Mouse (Mus musculus): ENCODE measurements around the gene Timm22.

The Timm22 gene

DNA sequence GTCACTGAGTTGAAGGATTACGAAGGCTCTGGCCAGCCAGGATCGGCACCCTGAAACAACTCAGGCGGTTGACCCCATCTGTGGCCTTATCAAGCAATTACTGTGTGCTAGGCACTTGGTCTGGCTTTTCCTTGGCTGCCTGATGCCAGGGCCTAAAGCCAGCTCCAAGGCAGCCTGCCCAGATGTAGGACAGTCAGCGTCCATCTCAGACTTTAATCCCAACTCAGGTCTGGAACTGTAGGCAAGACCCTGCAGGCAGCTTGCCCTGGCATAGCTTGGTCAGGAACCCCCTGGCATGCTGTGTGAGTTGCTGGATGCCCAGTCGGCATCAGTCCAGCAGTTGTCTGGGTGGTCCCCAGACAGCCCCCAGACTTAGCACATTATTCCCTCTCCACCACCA, 29.3 kb downstream of the Timm22 start:
- no peak for DNase-seq (ENCODE audit: low spot score in 2 of 2)

DNA sequence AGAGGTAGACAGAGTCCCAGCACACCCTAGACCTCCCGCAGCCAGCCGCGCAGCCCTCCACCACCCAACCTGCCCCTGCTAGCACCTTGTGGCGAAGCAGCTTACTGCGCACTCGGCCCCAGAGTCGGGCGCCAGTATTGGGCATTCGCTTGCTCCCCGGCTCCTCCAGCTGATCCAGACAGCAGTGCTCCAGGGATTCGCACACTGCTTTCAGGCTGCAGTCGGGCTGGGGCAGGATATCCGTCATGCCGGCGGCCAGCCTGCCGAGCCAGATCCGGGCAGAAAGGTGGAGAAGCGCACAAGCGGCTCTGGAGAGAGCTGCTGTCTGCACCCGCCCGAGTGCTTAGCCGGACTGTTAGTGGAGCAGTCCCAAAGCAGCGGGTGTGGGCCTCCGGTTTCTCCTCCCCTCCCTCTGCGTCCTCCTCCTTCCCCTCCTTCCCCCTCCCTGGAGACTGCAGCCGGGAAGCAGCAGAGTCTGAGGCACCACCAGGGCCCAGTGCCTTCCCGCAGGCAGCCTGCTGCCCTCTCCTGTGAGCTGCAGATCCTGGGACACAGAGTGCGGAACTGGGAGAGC, 30.2 kb downstream of the Timm22 start:
- DNase-seq (ENCODE audit: low spot score in 2 of 2) = peak in 1 of 2 experiments; percentile 43

DNA sequence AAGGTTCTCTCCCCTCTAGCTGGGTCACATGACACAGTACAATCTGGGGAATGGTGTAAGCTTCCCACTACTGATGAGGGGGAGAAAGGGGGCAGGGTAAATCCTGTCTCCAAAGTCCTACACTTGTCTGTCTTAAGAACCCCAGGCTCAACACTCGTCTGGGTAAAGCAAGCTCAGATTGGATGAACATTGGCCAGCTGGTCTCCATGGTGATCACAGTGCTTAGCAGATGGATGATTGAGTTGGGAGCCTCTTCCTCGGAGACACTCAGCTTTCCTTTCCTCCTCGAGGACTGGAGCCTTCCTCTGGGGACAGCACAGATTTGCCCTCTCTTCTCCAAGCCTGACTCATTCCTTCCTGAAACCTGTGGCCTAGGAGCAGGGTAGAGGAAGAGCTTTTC, 32.9 kb downstream of the Timm22 start:
- peak in 1 of 2 experiments; percentile 59 for DNase-seq (ENCODE audit: low spot score in 2 of 2)

DNA sequence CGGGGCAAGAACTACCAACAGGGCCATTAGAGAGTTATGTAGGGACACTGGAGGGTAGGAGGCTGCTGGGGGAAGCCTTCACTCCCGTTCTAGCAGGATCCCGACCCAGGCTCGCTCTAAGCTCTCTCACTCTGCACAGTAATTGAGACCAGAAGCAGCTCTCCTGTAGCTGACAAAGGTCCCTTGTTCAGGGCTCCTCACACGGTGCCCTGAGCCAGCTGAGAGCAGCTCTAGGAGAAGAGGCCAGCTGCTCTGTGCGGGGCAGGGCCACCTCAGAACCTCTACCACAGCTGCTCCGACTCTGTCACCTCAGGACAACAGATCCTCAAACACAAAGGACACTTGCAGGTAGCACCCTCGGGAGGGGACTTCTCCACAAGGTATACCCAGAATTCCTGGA, 38.7 kb downstream of the Timm22 start:
- no peak for DNase-seq (ENCODE audit: low spot score in 2 of 2)

DNA sequence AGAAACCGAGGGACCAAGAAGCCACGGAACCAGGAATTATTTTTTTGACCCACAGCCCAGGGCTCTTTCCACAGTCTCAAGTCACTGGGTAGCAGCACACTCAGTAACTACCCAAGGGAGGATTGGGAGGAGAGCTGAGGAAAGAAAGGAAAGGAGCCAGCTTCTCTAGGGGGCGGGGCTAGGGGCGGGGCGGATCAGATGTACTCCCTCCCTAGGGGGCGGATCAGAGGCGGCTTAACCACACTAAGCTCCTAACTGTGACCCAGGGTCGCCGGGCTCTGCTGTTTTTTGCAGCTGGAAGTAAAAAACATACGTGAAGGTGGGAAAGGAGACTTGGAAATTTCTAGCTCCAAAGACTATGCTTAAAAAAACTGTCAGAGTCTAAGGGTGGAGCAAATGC, 39.5 kb downstream of the Timm22 start:
- no peak for DNase-seq (ENCODE audit: low spot score in 2 of 2)

DNA sequence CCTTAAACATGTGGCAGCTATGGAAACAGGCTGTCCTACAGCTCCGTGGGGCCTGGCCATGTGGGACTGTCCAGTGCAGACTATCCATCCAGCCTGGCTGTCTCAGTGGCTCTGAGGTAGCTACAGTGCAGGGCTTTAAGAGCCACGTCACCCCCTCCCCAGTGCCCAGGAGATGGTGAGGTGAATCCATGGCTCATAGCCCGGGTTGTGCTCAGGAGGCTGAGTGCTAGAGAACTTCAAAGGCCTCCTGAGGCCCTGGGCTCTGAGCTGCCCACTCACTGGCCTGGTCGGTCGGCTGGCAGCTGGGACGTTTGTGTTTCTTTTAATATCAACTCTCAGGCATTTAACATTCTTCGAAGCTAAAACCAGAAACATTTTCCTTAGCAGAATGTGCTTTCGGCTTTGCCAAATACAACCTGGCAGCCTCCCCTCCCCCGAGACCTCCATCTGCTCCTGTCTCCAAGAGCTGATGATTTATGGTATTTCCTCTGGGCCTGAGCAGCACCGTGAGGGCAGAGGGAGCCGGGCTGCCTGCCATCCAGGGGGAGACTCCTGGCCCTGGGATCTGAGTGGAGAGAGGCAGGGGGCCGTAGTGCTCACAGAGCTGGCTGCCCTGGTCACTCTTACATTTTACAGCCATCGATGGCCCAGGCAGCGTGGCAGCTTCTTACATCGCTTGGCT, 42.9 kb downstream of the Timm22 start:
- DNase-seq (ENCODE audit: low spot score in 2 of 2) = peak; percentile 58 to 69

DNA sequence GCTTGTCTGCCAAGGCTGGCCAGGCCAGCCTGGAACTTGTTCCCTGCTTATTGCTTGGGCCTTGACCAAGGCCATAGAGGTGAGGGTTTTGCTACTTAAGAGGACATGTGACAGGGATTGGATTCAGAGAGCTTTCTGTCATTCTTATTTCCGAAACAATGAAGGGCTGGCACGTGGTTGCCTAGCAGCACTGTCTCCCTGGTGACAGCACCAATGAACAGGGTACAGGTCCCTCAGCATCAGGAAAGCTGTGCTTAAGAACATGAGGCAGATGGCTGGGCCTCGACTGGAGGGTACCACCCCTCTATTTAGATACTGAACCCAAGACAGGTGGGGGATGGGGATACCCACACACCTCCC, 43.4 kb downstream of the Timm22 start:
- DNase-seq (ENCODE audit: low spot score in 2 of 2) = no peak

DNA sequence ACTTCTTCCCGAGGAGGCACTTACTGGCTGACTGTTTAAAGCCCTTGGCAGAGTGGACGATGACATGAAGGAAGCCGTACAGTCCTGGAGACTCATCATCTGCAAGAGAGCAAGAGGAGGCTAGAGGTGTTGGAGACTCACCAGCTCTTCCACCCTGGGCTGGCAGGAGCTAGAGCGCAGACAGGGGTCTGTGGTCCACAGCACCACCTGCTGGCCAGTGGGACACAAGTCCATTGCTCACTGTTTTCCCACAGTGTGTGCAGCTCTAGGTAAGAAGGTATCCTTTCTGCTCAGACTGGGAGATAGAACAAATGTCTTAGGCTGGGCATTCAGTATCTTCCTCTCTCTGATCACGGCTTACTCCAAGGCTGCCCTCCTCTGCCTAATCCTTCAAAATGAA, 47.7 kb downstream of the Timm22 start:
- peak in 1 of 2 experiments; percentile 68 for DNase-seq (ENCODE audit: low spot score in 2 of 2)

DNA sequence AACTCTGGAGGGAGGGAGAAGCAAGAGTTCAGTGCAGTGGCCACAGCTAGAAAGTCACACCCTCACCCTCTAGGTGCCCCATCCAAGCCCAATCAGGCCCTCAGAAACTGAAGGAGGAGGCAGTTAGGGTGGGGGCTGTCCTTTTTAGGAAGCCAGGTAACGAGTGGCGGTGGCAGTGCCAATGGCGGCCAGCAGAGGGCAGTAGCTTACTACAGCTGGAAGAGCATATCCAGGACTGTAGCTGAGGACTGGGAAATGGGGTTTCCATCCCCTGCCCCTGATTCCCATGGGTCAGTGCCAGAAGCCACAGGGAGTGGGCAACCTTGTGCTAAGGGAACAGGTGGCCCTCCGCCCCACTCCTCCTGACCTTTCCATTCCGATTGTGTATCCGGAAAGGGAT, 49.5 kb downstream of the Timm22 start:
- DNase-seq (ENCODE audit: low spot score in 2 of 2) = peak; percentile 75 to 82

DNA sequence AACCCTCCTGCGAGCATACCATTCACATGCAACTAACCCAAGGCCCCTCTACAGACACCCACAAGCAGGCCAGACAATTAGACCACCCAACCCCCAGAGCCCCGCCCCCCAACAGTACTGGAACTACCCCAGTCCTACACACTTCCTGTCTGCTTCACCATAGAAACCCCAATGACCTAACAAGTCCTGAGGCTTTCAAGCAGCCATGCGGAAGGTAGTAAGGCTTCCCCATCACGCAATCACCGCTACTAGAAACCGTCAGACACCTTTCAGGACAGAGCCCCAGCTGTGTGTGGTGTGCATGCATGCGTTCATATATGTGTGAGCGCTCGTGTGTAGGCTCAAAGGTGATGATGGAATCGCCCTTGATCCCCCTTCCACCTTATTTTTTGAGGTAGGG, 50.1 kb downstream of the Timm22 start:
- DNase-seq (ENCODE audit: low spot score in 2 of 2) = no peak

DNA sequence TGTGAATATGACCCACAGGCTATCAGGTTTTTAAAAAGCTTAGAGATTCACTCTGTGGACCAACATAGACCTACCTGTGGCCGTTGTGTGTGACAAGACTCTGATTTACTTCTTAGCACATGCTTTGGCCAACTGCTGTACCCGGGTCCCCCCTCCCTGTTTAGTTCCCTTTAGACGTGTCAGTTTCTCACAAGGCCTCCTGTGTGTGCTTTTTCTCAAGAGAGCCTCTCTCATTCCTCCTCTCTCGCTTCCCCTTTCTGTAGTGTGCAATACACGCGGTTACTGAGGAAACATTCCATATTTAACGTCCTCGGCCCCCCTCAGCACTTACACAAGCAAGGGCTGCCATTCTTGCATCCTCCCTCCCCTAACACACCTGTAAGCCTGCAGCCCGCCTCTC, 52.0 kb downstream of the Timm22 start:
- DNase-seq (ENCODE audit: low spot score in 2 of 2) = no peak

DNA sequence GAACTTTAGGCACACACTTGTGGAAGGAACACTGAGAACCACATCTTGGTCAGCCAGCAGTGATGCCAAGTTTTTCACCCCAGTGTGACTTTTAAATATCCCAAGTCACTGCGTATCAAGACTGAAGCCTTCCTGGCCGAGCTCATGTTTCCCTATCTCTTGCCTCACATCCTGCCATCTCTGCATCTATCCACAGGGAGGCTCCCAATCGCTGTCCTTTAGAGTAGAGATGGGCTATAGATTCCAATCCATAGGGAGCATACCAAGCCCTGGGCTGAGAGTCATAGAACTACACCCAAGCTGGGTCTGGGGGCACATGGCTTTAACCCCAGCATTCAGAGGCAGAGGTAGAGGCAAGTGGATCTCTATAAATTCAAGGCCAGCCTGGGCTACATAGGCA, 52.7 kb downstream of the Timm22 start:
- DNase-seq (ENCODE audit: low spot score in 2 of 2) = no peak

DNA sequence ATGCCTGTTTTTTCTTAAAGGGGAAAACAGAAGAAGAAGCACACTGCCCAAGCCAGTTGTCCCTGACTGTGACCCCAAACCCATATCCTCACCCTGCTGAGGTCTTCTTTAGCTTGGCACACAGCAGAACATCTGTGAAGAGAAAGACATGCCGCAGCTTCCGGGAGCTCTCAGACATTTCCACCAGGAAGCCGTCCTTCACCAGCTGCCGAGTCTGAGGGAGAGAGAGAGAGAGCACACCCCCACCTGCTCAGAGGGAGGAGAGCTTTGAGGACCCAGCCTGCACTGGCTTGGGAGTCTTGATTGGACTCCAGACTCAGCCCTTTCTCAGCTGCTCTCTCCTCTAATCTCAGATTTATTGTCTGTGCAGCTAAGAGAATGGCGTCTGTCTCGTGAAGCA, 54.4 kb downstream of the Timm22 start:
- DNase-seq (ENCODE audit: low spot score in 2 of 2) = no peak

DNA sequence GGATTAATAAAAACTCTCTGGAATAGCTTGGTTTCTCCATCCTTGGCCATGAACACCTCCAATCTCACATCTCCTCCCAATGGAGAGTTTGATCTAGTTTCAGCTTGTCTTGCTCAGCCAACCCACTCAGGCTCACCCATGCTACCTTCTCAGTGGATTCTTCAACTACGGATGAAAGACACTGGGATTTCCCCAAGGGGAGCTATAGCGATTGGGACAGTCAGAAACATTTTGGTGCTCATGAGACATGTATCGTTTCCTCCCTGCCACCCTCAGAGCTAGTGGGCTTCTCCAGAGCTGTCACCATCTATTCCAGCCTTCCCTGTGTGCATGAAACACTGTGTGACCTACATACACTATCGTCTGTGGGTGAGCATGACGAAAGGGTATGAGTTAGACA, 54.9 kb downstream of the Timm22 start:
- DNase-seq (ENCODE audit: low spot score in 2 of 2) = no peak

DNA sequence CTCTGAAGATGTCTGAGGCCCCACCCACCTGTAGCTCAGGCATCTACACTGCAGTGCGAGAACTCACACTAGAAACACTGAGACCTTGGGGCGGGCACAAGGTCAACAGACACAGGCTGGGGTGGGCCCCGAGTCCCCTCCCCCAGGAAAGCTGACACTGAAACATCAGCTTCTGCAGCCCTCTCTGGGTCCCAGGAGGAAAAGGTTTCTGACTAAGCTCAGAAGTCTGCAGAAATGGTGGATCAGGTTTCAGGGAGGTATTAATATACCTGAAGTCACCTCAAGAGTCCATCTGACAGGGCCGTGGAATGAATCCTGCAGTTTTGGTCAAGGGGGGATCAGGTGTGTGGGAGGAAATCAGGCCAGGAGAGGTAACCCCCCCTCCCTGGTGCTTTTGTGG, 59.1 kb downstream of the Timm22 start:
- no peak for DNase-seq (ENCODE audit: low spot score in 2 of 2)
